Mouse (Mus musculus): ENCODE results near the gene Atg13. TPM values are rescaled to one million over a fixed set of nuclear protein-coding genes. Genes with fewer than 3 reads are reported as not detected.

Gene Atg13
- polyA plus RNA-seq, 2 experiments: 30.8 to 32.4 TPM

- Histone ChIP-seq H3K9ac (ENCODE audit: low read depth, low read length, severe bottlenecking) (no peak overlapping the region), H3K4me3 (replicated peaks; ENCODE audit: low read length) (no peak overlapping the region), H3K4me1 (ENCODE audit: control insufficient read depth, insufficient read depth, low read length) (no peaks in the 10 kb centered on the region), H3K36me3 (ENCODE audit: control insufficient read depth, insufficient read depth, low read length) (peaks cover 90% of the 10 kb centered on the region), H3K4me2 (replicated peaks; ENCODE audit: low read depth, low read length, severe bottlenecking) (no peak overlapping the region), H3K9me3 (ENCODE audit: control insufficient read depth, low read length) (no peaks in the 10 kb centered on the region), H3K27me3 (ENCODE audit: control insufficient read depth, insufficient read depth, low read length) (no peaks in the 10 kb centered on the region), H3K27ac (replicated peaks; ENCODE audit: low read depth, low read length) (no peak overlapping the region)
- ATAC-seq (ENCODE audit: low FRiP score, low read depth) (no peak), DNase-seq (ENCODE audit: low spot score) (no peak)
- 95% methylated on average over 6 of the region's 6 CpGs for WGBS
- no peak for TF ChIP-seq POLR2A (IDR thresholded peaks at IDR 0.05; ENCODE audit: borderline replicate concordance, extremely low read depth, insufficient read depth, insufficient read length)
Measured at GRCm38 (mm10) chr2:91666386-91666910, 43.9 kb downstream of the Atg13 start.

DNA sequence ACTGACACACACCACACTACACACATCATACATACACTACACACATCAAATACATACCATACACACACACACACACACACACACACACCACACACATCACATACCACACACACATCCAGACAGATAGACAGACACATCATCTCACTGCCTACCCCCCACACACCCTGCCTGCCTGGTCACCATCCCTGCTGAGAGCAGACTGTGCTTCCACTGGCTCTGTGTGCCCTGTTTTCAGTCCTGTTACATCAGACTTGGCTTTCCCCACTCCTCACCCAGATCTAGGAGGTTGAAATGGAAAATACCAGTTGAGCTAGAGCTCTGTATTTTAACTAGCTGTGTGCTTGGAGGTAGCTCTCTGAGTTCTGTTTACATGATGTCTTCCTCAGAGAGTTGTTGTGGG lies 45.6 kb downstream of the Atg13 start:
- Histone ChIP-seq H3K4me2 (replicated peaks; ENCODE audit: low read depth, low read length, severe bottlenecking) (no peak overlapping the region), H3K36me3 (ENCODE audit: control insufficient read depth, insufficient read depth, low read length) (peaks cover 87% of the 10 kb centered on the region), H3K4me1 (ENCODE audit: control insufficient read depth, insufficient read depth, low read length) (no peaks in the 10 kb centered on the region), H3K9me3 (ENCODE audit: control insufficient read depth, low read length) (no peaks in the 10 kb centered on the region), H3K27ac (replicated peaks; ENCODE audit: low read depth, low read length) (no peak overlapping the region), H3K27me3 (ENCODE audit: control insufficient read depth, insufficient read depth, low read length) (no peaks in the 10 kb centered on the region), H3K9ac (ENCODE audit: low read depth, low read length, severe bottlenecking) (no peak overlapping the region), H3K4me3 (replicated peaks; ENCODE audit: low read length) (no peak overlapping the region)
- no peak for DNase-seq (ENCODE audit: low spot score)
- no peak for ATAC-seq (ENCODE audit: low FRiP score, low read depth)
- no peak for TF ChIP-seq POLR2A (IDR thresholded peaks at IDR 0.05; ENCODE audit: borderline replicate concordance, extremely low read depth, insufficient read depth, insufficient read length)

GRCm38 (mm10) chr2:91660981-91661380 lies 49.4 kb downstream of the Atg13 start:
- Histone ChIP-seq H3K27ac (replicated peaks; ENCODE audit: low read depth, low read length) (no peak overlapping the region), H3K27me3 (ENCODE audit: control insufficient read depth, insufficient read depth, low read length) (no peaks in the 10 kb centered on the region), H3K9ac (ENCODE audit: low read depth, low read length, severe bottlenecking) (no peak overlapping the region), H3K9me3 (ENCODE audit: control insufficient read depth, low read length) (no peaks in the 10 kb centered on the region), H3K36me3 (ENCODE audit: control insufficient read depth, insufficient read depth, low read length) (peaks cover 86% of the 10 kb centered on the region), H3K4me1 (ENCODE audit: control insufficient read depth, insufficient read depth, low read length) (no peaks in the 10 kb centered on the region), H3K4me2 (replicated peaks; ENCODE audit: low read depth, low read length, severe bottlenecking) (no peak overlapping the region), H3K4me3 (replicated peaks; ENCODE audit: low read length) (no peak overlapping the region)
- TF ChIP-seq POLR2A (IDR thresholded peaks at IDR 0.05; ENCODE audit: borderline replicate concordance, extremely low read depth, insufficient read depth, insufficient read length): no peak
- no peak for ATAC-seq (ENCODE audit: low FRiP score, low read depth)
- no peak for DNase-seq (ENCODE audit: low spot score)
- 92% methylated on average over 6 of the region's 6 CpGs for whole genome bisulfite sequencing

DNA sequence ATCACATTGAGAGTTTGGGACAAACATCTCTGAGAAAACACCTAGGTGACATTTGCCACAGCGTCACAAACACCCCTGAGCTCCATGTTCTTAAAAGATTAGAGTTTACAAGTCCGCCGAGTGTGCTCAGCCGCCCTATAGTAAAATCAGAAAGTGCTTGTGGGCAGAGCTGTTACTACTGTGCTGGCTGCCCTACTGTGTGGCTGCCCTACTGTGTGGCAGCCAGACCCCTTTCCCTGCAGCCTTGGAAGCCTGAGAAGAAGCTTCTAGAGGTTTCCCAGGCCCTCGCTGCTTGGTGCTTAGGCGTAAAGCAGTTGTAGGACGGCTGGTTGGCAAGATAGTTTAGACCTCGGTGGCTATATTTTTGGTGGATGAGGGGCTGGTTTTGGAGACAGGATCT lies 50.7 kb downstream of the Atg13 start:
- Histone ChIP-seq H3K27ac (replicated peaks; ENCODE audit: low read depth, low read length) (no peak overlapping the region), H3K27me3 (ENCODE audit: control insufficient read depth, insufficient read depth, low read length) (no peaks in the 10 kb centered on the region), H3K4me1 (ENCODE audit: control insufficient read depth, insufficient read depth, low read length) (no peaks in the 10 kb centered on the region), H3K36me3 (ENCODE audit: control insufficient read depth, insufficient read depth, low read length) (peaks cover 93% of the 10 kb centered on the region), H3K9me3 (ENCODE audit: control insufficient read depth, low read length) (no peaks in the 10 kb centered on the region), H3K4me3 (replicated peaks; ENCODE audit: low read length) (no peak overlapping the region), H3K9ac (ENCODE audit: low read depth, low read length, severe bottlenecking) (no peak overlapping the region), H3K4me2 (replicated peaks; ENCODE audit: low read depth, low read length, severe bottlenecking) (no peak overlapping the region)
- no peak for DNase-seq (ENCODE audit: low spot score)
- WGBS: 95% methylated on average over 8 of the region's 8 CpGs
- ATAC-seq (ENCODE audit: low FRiP score, low read depth): no peak
- TF ChIP-seq POLR2A (IDR thresholded peaks at IDR 0.05; ENCODE audit: borderline replicate concordance, extremely low read depth, insufficient read depth, insufficient read length): no peak

DNA sequence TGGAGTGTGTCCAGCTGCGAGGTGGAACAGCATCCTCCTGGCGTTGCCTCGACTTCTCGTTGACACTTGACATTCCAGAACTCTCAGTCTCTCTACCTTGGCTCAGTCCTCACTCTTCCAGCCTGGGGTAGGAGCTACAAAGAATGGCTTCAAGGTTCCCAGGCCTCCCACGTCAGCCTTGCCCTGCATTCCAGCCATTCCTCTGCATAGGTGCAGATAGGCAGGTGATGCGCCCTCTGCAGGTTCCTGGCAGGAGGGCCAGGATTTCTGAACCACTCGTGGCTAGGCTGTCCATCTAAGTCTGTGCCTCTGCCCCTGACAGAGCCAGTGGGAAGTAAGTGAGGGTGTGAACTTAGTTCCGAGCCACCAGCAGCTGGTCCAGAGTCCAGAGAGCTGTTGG lies 53.6 kb downstream of the Atg13 start:
- TF ChIP-seq POLR2A (IDR thresholded peaks at IDR 0.05; ENCODE audit: borderline replicate concordance, extremely low read depth, insufficient read depth, insufficient read length): no peak
- no peak overlapping the region for H3K4me3 ChIP-seq (replicated peaks; ENCODE audit: low read length)
- WGBS: 69% methylated on average over 8 of the region's 8 CpGs
- H3K9ac ChIP-seq (ENCODE audit: low read depth, low read length, severe bottlenecking): no peak overlapping the region
- H3K4me2 ChIP-seq (replicated peaks; ENCODE audit: low read depth, low read length, severe bottlenecking): no peak overlapping the region
- H3K27me3 ChIP-seq (ENCODE audit: control insufficient read depth, insufficient read depth, low read length): no peaks in the 10 kb centered on the region
- peaks cover 81% of the 10 kb centered on the region for H3K36me3 ChIP-seq (ENCODE audit: control insufficient read depth, insufficient read depth, low read length)
- ATAC-seq (ENCODE audit: low FRiP score, low read depth): no peak
- H3K4me1 ChIP-seq (ENCODE audit: control insufficient read depth, insufficient read depth, low read length): no peaks in the 10 kb centered on the region
- H3K9me3 ChIP-seq (ENCODE audit: control insufficient read depth, low read length): no peaks in the 10 kb centered on the region
- DNase-seq (ENCODE audit: low spot score): no peak
- no peak overlapping the region for H3K27ac ChIP-seq (replicated peaks; ENCODE audit: low read depth, low read length)

DNA sequence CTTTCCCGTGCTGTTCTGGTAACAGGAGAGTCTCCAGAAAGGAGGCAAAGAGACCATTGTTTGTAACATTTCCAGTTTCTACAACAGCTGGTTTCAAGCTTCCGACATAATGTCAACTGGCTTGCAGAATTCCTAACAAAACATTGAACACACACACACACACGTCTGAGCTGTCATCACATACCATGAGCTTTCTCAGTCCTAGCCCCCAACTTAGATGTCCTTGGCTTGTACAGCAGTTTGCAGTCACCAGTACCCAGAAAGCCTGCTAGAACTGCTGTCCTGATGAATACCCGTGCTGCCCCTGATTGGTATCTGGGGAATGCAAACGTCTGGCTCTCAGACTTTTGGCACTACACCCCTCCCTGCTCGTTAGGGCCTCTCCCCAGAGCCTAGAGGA lies 54.5 kb downstream of the Atg13 start:
- peaks cover 3% of the 10 kb centered on the region; the same call in 1 of the 2 replicates for H3K4me1 ChIP-seq (ENCODE audit: control insufficient read depth, insufficient read depth, low read length)
- H3K9me3 ChIP-seq (ENCODE audit: control insufficient read depth, low read length): no peaks in the 10 kb centered on the region
- ATAC-seq (ENCODE audit: low FRiP score, low read depth): no peak
- WGBS: 64% methylated on average over 6 of the region's 6 CpGs
- no peak overlapping the region for H3K27ac ChIP-seq (replicated peaks; ENCODE audit: low read depth, low read length)
- no peak for TF ChIP-seq POLR2A (IDR thresholded peaks at IDR 0.05; ENCODE audit: borderline replicate concordance, extremely low read depth, insufficient read depth, insufficient read length)
- no peak overlapping the region for H3K4me2 ChIP-seq (replicated peaks; ENCODE audit: low read depth, low read length, severe bottlenecking)
- no peaks in the 10 kb centered on the region for H3K27me3 ChIP-seq (ENCODE audit: control insufficient read depth, insufficient read depth, low read length)
- no peak for DNase-seq (ENCODE audit: low spot score)
- peaks cover 72% of the 10 kb centered on the region for H3K36me3 ChIP-seq (ENCODE audit: control insufficient read depth, insufficient read depth, low read length)
- no peak overlapping the region for H3K9ac ChIP-seq (ENCODE audit: low read depth, low read length, severe bottlenecking)
- no peak overlapping the region for H3K4me3 ChIP-seq (replicated peaks; ENCODE audit: low read length)
